Mouse (Mus musculus): ENCODE measurements at regions not wholly inside any gene's neighbourhood (a gene's known extent, or its start where the extent isn't known, plus 50 kb on each side); places are given as distances from the start of the nearest gene placed in this dataset.

- Histone ChIP-seq H3K4me1 (ENCODE audit: control insufficient read depth in 2 of 2, insufficient read depth in 2 of 2, low read length in 2 of 2, poor library complexity in 1 of 2) (no peaks in the 10 kb centered on the region), H3K36me3 (ENCODE audit: control insufficient read depth, insufficient read depth, low read length, poor library complexity, severe bottlenecking) (no peaks in the 10 kb centered on the region), H3K4me3 (ENCODE audit: insufficient read depth in 1 of 2, low read depth in 1 of 2, low read length in 2 of 2, poor library complexity in 1 of 2, severe bottlenecking in 1 of 2) (no peak overlapping the region), H3K9me3 (ENCODE audit: control insufficient read depth, insufficient read depth, low read depth, low read length) (no peaks in the 10 kb centered on the region), H3K9ac (ENCODE audit: insufficient read depth, low read depth, low read length, poor library complexity, severe bottlenecking) (no peak overlapping the region), H3K27ac (ENCODE audit: insufficient read depth, low read depth, low read length, poor library complexity, severe bottlenecking) (no peak overlapping the region)
- in situ Hi-C loops (cut with MboI; ENCODE audit: low sequenced_read_pairs in 2 of 2, unreplicated experiment in 2 of 2) = no loop called here
- no peak for TF ChIP-seq CHD2 (IDR thresholded peaks at IDR 0.05; ENCODE audit: low read depth, low read length)
- TF ChIP-seq ZNF384 (IDR thresholded peaks at IDR 0.05; ENCODE audit: low read depth, low read length) = no peak
- TF ChIP-seq HCFC1 (IDR thresholded peaks at IDR 0.05; ENCODE audit: borderline replicate concordance, insufficient read depth, low read length) = no peak
- no peak for TF ChIP-seq MAFK (IDR thresholded peaks at IDR 0.05; ENCODE audit: insufficient read depth, low read depth, low read length)
- no peak for TF ChIP-seq ZC3H11A (IDR thresholded peaks at IDR 0.05; ENCODE audit: borderline replicate concordance, low read depth, low read length)
- DNase-seq (ENCODE audit: low read depth, low spot score) = no peak
Observed at GRCm38 (mm10) chr2:137594509-137594908, 478.1 kb upstream of the Jag1 start.

GRCm38 (mm10) chr2:137591551-137591950, 475.1 kb upstream of the Jag1 start:
- Histone ChIP-seq H3K36me3 (ENCODE audit: control insufficient read depth, insufficient read depth, low read length, poor library complexity, severe bottlenecking) (no peaks in the 10 kb centered on the region), H3K4me3 (ENCODE audit: insufficient read depth in 1 of 2, low read depth in 1 of 2, low read length in 2 of 2, poor library complexity in 1 of 2, severe bottlenecking in 1 of 2) (no peak overlapping the region), H3K9ac (ENCODE audit: insufficient read depth, low read depth, low read length, poor library complexity, severe bottlenecking) (no peak overlapping the region), H3K27ac (ENCODE audit: insufficient read depth, low read depth, low read length, poor library complexity, severe bottlenecking) (no peak overlapping the region), H3K9me3 (ENCODE audit: control insufficient read depth, insufficient read depth, low read depth, low read length) (no peaks in the 10 kb centered on the region), H3K4me1 (ENCODE audit: control insufficient read depth in 2 of 2, insufficient read depth in 2 of 2, low read length in 2 of 2, poor library complexity in 1 of 2) (no peaks in the 10 kb centered on the region)
- TF ChIP-seq ZC3H11A (IDR thresholded peaks at IDR 0.05; ENCODE audit: borderline replicate concordance, low read depth, low read length) (no peak), ZNF384 (IDR thresholded peaks at IDR 0.05; ENCODE audit: low read depth, low read length) (no peak), CHD2 (IDR thresholded peaks at IDR 0.05; ENCODE audit: low read depth, low read length) (no peak)
- no peak for DNase-seq (ENCODE audit: low read depth, low spot score)
- in situ Hi-C loops (cut with MboI; ENCODE audit: low sequenced_read_pairs in 2 of 2, unreplicated experiment in 2 of 2) = no loop called here

- in situ Hi-C loops (cut with MboI; ENCODE audit: low sequenced_read_pairs in 2 of 2, unreplicated experiment in 2 of 2) = no loop called here
- TF ChIP-seq ZNF384 (IDR thresholded peaks at IDR 0.05; ENCODE audit: low read depth, low read length) (no peak), ZC3H11A (IDR thresholded peaks at IDR 0.05; ENCODE audit: borderline replicate concordance, low read depth, low read length) (no peak), CHD2 (IDR thresholded peaks at IDR 0.05; ENCODE audit: low read depth, low read length) (no peak), HCFC1 (IDR thresholded peaks at IDR 0.05; ENCODE audit: borderline replicate concordance, insufficient read depth, low read length) (no peak), MAFK (IDR thresholded peaks at IDR 0.05; ENCODE audit: insufficient read depth, low read depth, low read length) (no peak)
- Histone ChIP-seq H3K4me3 (ENCODE audit: insufficient read depth in 1 of 2, low read depth in 1 of 2, low read length in 2 of 2, poor library complexity in 1 of 2, severe bottlenecking in 1 of 2) (no peak overlapping the region), H3K9me3 (ENCODE audit: control insufficient read depth, insufficient read depth, low read depth, low read length) (no peaks in the 10 kb centered on the region), H3K4me1 (ENCODE audit: control insufficient read depth in 2 of 2, insufficient read depth in 2 of 2, low read length in 2 of 2, poor library complexity in 1 of 2) (no peaks in the 10 kb centered on the region), H3K27ac (ENCODE audit: insufficient read depth, low read depth, low read length, poor library complexity, severe bottlenecking) (no peak overlapping the region), H3K36me3 (ENCODE audit: control insufficient read depth, insufficient read depth, low read length, poor library complexity, severe bottlenecking) (no peaks in the 10 kb centered on the region), H3K9ac (ENCODE audit: insufficient read depth, low read depth, low read length, poor library complexity, severe bottlenecking) (no peak overlapping the region)
- DNase-seq (ENCODE audit: low read depth, low spot score) = no peak
Observed at GRCm38 (mm10) chr2:137581491-137581890, 465.0 kb upstream of the Jag1 start.

DNA sequence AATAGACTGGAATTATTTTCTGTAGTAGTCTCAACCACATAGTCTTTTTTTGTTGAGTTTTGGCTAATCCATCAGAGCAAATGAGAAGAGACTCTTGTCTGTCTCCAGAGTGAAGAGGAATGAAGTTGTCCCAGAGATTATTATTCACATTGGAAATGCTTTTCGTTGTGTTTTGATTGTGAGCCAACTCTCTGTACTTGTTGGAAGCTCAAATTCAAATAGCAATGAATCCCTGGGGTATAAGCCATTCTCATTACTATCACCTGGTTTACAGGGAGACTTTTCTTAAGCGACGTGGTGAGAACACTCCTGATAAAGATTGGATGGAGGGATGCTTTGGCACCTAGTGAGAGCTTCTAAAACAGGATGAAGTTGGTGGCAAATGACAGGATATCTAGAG, 459.3 kb upstream of the Jag1 start:
- H3K9me3 ChIP-seq (ENCODE audit: control insufficient read depth, insufficient read depth, low read depth, low read length) = no peaks in the 10 kb centered on the region
- H3K36me3 ChIP-seq (ENCODE audit: control insufficient read depth, insufficient read depth, low read length, poor library complexity, severe bottlenecking) = no peaks in the 10 kb centered on the region
- no peak overlapping the region for H3K27ac ChIP-seq (ENCODE audit: insufficient read depth, low read depth, low read length, poor library complexity, severe bottlenecking)
- no peak for DNase-seq (ENCODE audit: low read depth, low spot score)
- H3K4me3 ChIP-seq (ENCODE audit: insufficient read depth in 1 of 2, low read depth in 1 of 2, low read length in 2 of 2, poor library complexity in 1 of 2, severe bottlenecking in 1 of 2) = no peak overlapping the region
- in situ Hi-C loops (cut with MboI; ENCODE audit: low sequenced_read_pairs in 2 of 2, unreplicated experiment in 2 of 2) = no loop called here
- no peaks in the 10 kb centered on the region for H3K4me1 ChIP-seq (ENCODE audit: control insufficient read depth in 2 of 2, insufficient read depth in 2 of 2, low read length in 2 of 2, poor library complexity in 1 of 2)
- TF ChIP-seq ZC3H11A (IDR thresholded peaks at IDR 0.05; ENCODE audit: borderline replicate concordance, low read depth, low read length) (no peak), HCFC1 (IDR thresholded peaks at IDR 0.05; ENCODE audit: borderline replicate concordance, insufficient read depth, low read length) (no peak), ZNF384 (IDR thresholded peaks at IDR 0.05; ENCODE audit: low read depth, low read length) (no peak), CHD2 (IDR thresholded peaks at IDR 0.05; ENCODE audit: low read depth, low read length) (no peak), MAFK (IDR thresholded peaks at IDR 0.05; ENCODE audit: insufficient read depth, low read depth, low read length) (no peak)
- no peak overlapping the region for H3K9ac ChIP-seq (ENCODE audit: insufficient read depth, low read depth, low read length, poor library complexity, severe bottlenecking)

GRCm38 (mm10) chr2:137574845-137575449, 458.5 kb upstream of the Jag1 start:
- DNase-seq (ENCODE audit: low read depth, low spot score) = no peak
- TF ChIP-seq HCFC1 (IDR thresholded peaks at IDR 0.05; ENCODE audit: borderline replicate concordance, insufficient read depth, low read length) (no peak), ZC3H11A (IDR thresholded peaks at IDR 0.05; ENCODE audit: borderline replicate concordance, low read depth, low read length) (no peak), CHD2 (IDR thresholded peaks at IDR 0.05; ENCODE audit: low read depth, low read length) (no peak), MAFK (IDR thresholded peaks at IDR 0.05; ENCODE audit: insufficient read depth, low read depth, low read length) (no peak), ZNF384 (IDR thresholded peaks at IDR 0.05; ENCODE audit: low read depth, low read length) (no peak)
- Histone ChIP-seq H3K36me3 (ENCODE audit: control insufficient read depth, insufficient read depth, low read length, poor library complexity, severe bottlenecking) (no peaks in the 10 kb centered on the region), H3K4me1 (ENCODE audit: control insufficient read depth in 2 of 2, insufficient read depth in 2 of 2, low read length in 2 of 2, poor library complexity in 1 of 2) (no peaks in the 10 kb centered on the region), H3K9ac (ENCODE audit: insufficient read depth, low read depth, low read length, poor library complexity, severe bottlenecking) (no peak overlapping the region), H3K4me3 (ENCODE audit: insufficient read depth in 1 of 2, low read depth in 1 of 2, low read length in 2 of 2, poor library complexity in 1 of 2, severe bottlenecking in 1 of 2) (no peak overlapping the region), H3K27ac (ENCODE audit: insufficient read depth, low read depth, low read length, poor library complexity, severe bottlenecking) (no peak overlapping the region), H3K9me3 (ENCODE audit: control insufficient read depth, insufficient read depth, low read depth, low read length) (no peaks in the 10 kb centered on the region)
- in situ Hi-C loops (cut with MboI; ENCODE audit: low sequenced_read_pairs in 2 of 2, unreplicated experiment in 2 of 2) = no loop called here

Measured in ES-E14 (cell line).